Mouse (Mus musculus) embryonic fibroblast, embryonic 13.5 days (primary cell): ENCODE results near the gene Dscam. TPM values are rescaled to one million over a fixed set of nuclear protein-coding genes. Genes with fewer than 3 reads are reported as not detected.

ENCODE experiments used
- H3K27ac ChIP-seq: 2 replicates; pipeline ENCODE4 v1.5.1; 2012; ENCODE audit warnings: low read length, control low read depth, inconsistent platforms; ENCODE audit not compliant: insufficient read depth
- H3K4me1 ChIP-seq: 2 replicates; pipeline ENCODE4 v1.6.1; 2011; ENCODE audit warnings: low read length; ENCODE audit not compliant: control insufficient read depth, insufficient read depth
- H3K4me3 ChIP-seq: 2 replicates; pipeline ENCODE4 v1.5.1; 2011; ENCODE audit warnings: mild to moderate bottlenecking, control low read depth, low read length; ENCODE audit not compliant: insufficient read depth
- CTCF ChIP-seq: IDR thresholded peaks from 2 replicates; pipeline ENCODE4 v1.5.1; 2011; ENCODE audit warnings: mild to moderate bottlenecking, control low read depth, low read length, moderate library complexity, borderline replicate concordance; ENCODE audit not compliant: insufficient read depth
- POLR2A ChIP-seq: IDR thresholded peaks from 2 replicates; pipeline ENCODE4 v1.6.1; 2011; ENCODE audit warnings: low read depth, mild to moderate bottlenecking, control low read depth, low read length, moderate library complexity
- polyA plus RNA-seq: library from polyadenylated mRNA; stranded (reverse); fragments of >200 nt; gene quantifications from 2 replicates; pipeline ENCODE4 v1.2.4, GENCODE M21; 2011; ENCODE audit warnings: low read depth; ENCODE audit not compliant: missing spikeins, insufficient read length

Gene Dscam
- polyA plus RNA-seq, 1 experiment, result 0.19 TPM

GRCm38 (mm10) chr16:96928011-96928410, 242.5 kb downstream of the Dscam start:
- Histone ChIP-seq H3K27ac (no peak overlapping the region), H3K4me1 (no peaks in the 10 kb centered on the region), H3K4me3 (no peak overlapping the region)
- TF ChIP-seq POLR2A (no peak), CTCF (no peak)

- no peak overlapping the region for H3K27ac ChIP-seq
- H3K4me3 ChIP-seq, result no peak overlapping the region
- no peaks in the 10 kb centered on the region for H3K4me1 ChIP-seq
- TF ChIP-seq CTCF, result no peak
- no peak for TF ChIP-seq POLR2A
These were observed 243.1 kb downstream of the Dscam start for GRCm38 (mm10) chr16:96927408-96927807.

- H3K4me3 ChIP-seq, result no peak overlapping the region
- H3K4me1 ChIP-seq, result peaks cover 3% of the 10 kb centered on the region; the same call in 1 of the 2 replicates
- H3K27ac ChIP-seq, result no peak overlapping the region
- TF ChIP-seq POLR2A (no peak), CTCF (no peak)
These were observed 243.6 kb downstream of the Dscam start for GRCm38 (mm10) chr16:96926977-96927376.

- TF ChIP-seq POLR2A (no peak), CTCF (no peak)
- no peak overlapping the region for H3K27ac ChIP-seq
- H3K4me3 ChIP-seq, result no peak overlapping the region
- peaks cover 3% of the 10 kb centered on the region; the same call in 1 of the 2 replicates for H3K4me1 ChIP-seq
These were observed 246.6 kb downstream of the Dscam start for GRCm38 (mm10) chr16:96923941-96924340.

- Histone ChIP-seq H3K4me1 (peaks cover 6% of the 10 kb centered on the region; the same call in 1 of the 2 replicates), H3K27ac (no peak overlapping the region), H3K4me3 (no peak overlapping the region)
- no peak for TF ChIP-seq CTCF
- no peak for TF ChIP-seq POLR2A
These were observed 256.1 kb downstream of the Dscam start for GRCm38 (mm10) chr16:96914495-96914894.

- no peak for TF ChIP-seq CTCF
- TF ChIP-seq POLR2A, result no peak
- Histone ChIP-seq H3K4me1 (peaks cover 4% of the 10 kb centered on the region; the same call in 1 of the 2 replicates), H3K4me3 (no peak overlapping the region), H3K27ac (no peak overlapping the region)
These were observed 257.7 kb downstream of the Dscam start for GRCm38 (mm10) chr16:96912836-96913235.

- Histone ChIP-seq H3K4me3 (no peak overlapping the region), H3K27ac (no peak overlapping the region), H3K4me1 (peaks cover 4% of the 10 kb centered on the region; the same call in 1 of the 2 replicates)
- TF ChIP-seq CTCF, result no peak
- no peak for TF ChIP-seq POLR2A
These were observed 258.4 kb downstream of the Dscam start for GRCm38 (mm10) chr16:96912103-96912502.

- no peak overlapping the region for H3K27ac ChIP-seq
- no peak overlapping the region for H3K4me3 ChIP-seq
- TF ChIP-seq POLR2A, result no peak
- no peak for TF ChIP-seq CTCF
- H3K4me1 ChIP-seq, result peaks cover 4% of the 10 kb centered on the region; the same call in 1 of the 2 replicates
These were observed 260.0 kb downstream of the Dscam start for GRCm38 (mm10) chr16:96910405-96911164.

GRCm38 (mm10) chr16:96907818-96908217, 262.7 kb downstream of the Dscam start:
- TF ChIP-seq CTCF, result no peak
- no peak for TF ChIP-seq POLR2A
- H3K4me3 ChIP-seq, result no peak overlapping the region

GRCm38 (mm10) chr16:96907081-96907480, 263.5 kb downstream of the Dscam start:
- no peak overlapping the region for H3K27ac ChIP-seq
- peaks cover 14% of the 10 kb centered on the region for H3K4me1 ChIP-seq
- no peak overlapping the region for H3K4me3 ChIP-seq
- TF ChIP-seq POLR2A, result no peak
- no peak for TF ChIP-seq CTCF

More at GRCm38 (mm10) chr16:96907818-96908217, 262.7 kb downstream of the Dscam start:
- H3K27ac ChIP-seq, result no peak overlapping the region
- peaks cover 7% of the 10 kb centered on the region for H3K4me1 ChIP-seq
